Mouse (Mus musculus) layer of hippocampus, adult 18-20 months (tissue): Measurements from ENCODE around the gene Rbak. TPM values are rescaled to one million over a fixed set of nuclear protein-coding genes. Genes with fewer than 3 reads are reported as not detected.
"Not testable (repeated sequence)": the region's sequence is repeated elsewhere in the genome, so short reads cannot be mapped to it uniquely, and the experiment has no call there.

Experiments used
- DNase-seq, 2 experiments: peaks; one replicate each; pipeline ENCODE4 v3.0.0; 2022; ENCODE audit warnings: low spot score in 2 of 2
- microRNA-seq, 2 experiments: library from miRNA; unstranded; fragments of <30 nt; microRNA quantifications; one replicate each; pipeline ENCODE4 v1.2.0; 2021
- total RNA-seq, 2 experiments: library from RNA; stranded (reverse); gene quantifications; 2 replicates each; pipeline ENCODE4 v1.2.3; 2021

The Rbak gene
- total RNA-seq, 2 experiments from 2014 or later: 14.3 to 15.1 TPM

- DNase-seq: no peak
Measured at GRCm38 (mm10) chr5:143135042-143135441, 45.5 kb downstream of the Rbak start.

- not testable (repeated sequence) for DNase-seq
Measured at GRCm38 (mm10) chr5:143134216-143135010, 46.2 kb downstream of the Rbak start.

GRCm38 (mm10) chr5:143132935-143133514 lies 47.5 kb downstream of the Rbak start:
- DNase-seq: no peak

- DNase-seq: no peak
Measured at GRCm38 (mm10) chr5:143130342-143130741, 50.2 kb downstream of the Rbak start.

- no peak for DNase-seq
Measured at GRCm38 (mm10) chr5:143129101-143129500, 51.5 kb downstream of the Rbak start.

- peak in 1 of 2 experiments; percentile 49 for DNase-seq
Measured at GRCm38 (mm10) chr5:143127837-143128236, 52.7 kb downstream of the Rbak start.

- no peak for DNase-seq
Measured at GRCm38 (mm10) chr5:143126908-143127307, 53.7 kb downstream of the Rbak start.

- DNase-seq: no peak
Measured at GRCm38 (mm10) chr5:143126089-143126488, 54.5 kb downstream of the Rbak start.

GRCm38 (mm10) chr5:143125601-143126000 lies 55.0 kb downstream of the Rbak start:
- peak; percentile 53 to 74 for DNase-seq

GRCm38 (mm10) chr5:143124805-143125378 lies 55.7 kb downstream of the Rbak start:
- DNase-seq: no peak

GRCm38 (mm10) chr5:143122673-143123072 lies 57.9 kb downstream of the Rbak start:
- no peak for DNase-seq

Small RNAs within 50 kb of the gene (microRNA-seq; reads per million reads assigned to microRNA genes)
- 0 reads per million in 2 experiments for gene Gm44405

Other genes starting within 250 kb of the Rbak start
- 100 to 1,000 TPM; 165 to 188 TPM for gene Fscn1, start 220.4 kb downstream of the Rbak start, total RNA-seq
- gene Rnf216, start 67.8 kb downstream of the Rbak start, total RNA-seq: 10 to 100 TPM; 48.2 to 49.3 TPM
- under 1 TPM in 1 of 2 experiments, not detected in 1; 0.12 TPM for gene Olfr718-ps1, start 33.2 kb downstream of the Rbak start, total RNA-seq
- gene Spdye4b, start 242 bp upstream of the Rbak start, total RNA-seq: not detected
- not detected for gene Spdye4a, start 46.1 kb upstream of the Rbak start, total RNA-seq
- 10 to 100 TPM; 31.6 to 36.7 TPM for gene Zfp12, start 54.4 kb upstream of the Rbak start, total RNA-seq
- gene Zfp316, start 89.2 kb upstream of the Rbak start, total RNA-seq: 10 to 100 TPM; 23.7 to 24.7 TPM
- 1 to 10 TPM; 4.1 to 4.2 TPM for gene Zfp853, start 112.8 kb upstream of the Rbak start, total RNA-seq
- gene E130309D02Rik, start 134.6 kb upstream of the Rbak start, total RNA-seq: 10 to 100 TPM; 26.3 to 26.5 TPM
- 10 to 100 TPM; 46.2 to 51.5 TPM for gene Zdhhc4, start 148.5 kb upstream of the Rbak start, total RNA-seq
- 1 to 10 TPM; 1.5 to 2.0 TPM for gene Grid2ip, start 176.6 kb upstream of the Rbak start, total RNA-seq
- gene Kdelr2, start 223.1 kb upstream of the Rbak start, total RNA-seq: 10 to 100 TPM; 35.3 to 38.9 TPM